Mouse (Mus musculus): ENCODE data around the gene Thop1. TPM values are rescaled to one million over a fixed set of nuclear protein-coding genes. Genes with fewer than 3 reads are reported as not detected.

Thop1 gene
- polyA plus RNA-seq, 1 experiment from 2014 or later, result 102 TPM

DNA sequence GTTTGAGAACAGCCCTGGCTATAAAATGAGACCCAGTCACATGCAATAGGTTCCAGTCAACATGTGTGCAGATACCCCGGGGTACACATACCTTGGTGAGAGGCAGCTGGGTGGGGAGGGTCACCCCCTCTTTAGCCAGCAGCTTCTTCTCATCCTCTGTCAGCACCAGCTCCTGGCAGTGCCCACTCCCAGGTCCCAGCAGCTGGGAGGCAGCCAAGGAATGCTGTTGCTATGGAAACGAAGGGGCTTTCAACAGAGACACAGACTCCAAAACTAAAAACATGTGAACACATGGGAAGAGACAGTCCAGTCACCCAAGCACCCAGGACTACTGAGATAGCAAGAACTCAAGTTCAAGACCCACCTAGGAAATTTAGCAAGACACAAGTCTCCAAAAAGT, 19.4 kb downstream of the Thop1 start:
- 69% methylated on average over 2 of the region's 2 CpGs for WGBS
- Histone ChIP-seq H3K27me3 (replicated peaks; ENCODE audit: low read depth, poor library complexity, severe bottlenecking) (0 out of 2 replicates have a peak, but pooled peaks cover 5% of the 10 kb centered on the region), H3K4me3 (no peak overlapping the region), H3K9me3 (no peaks in the 10 kb centered on the region; the same call in 1 of the 2 replicates), H3K27ac (replicated peaks) (no peak overlapping the region), H3K36me3 (replicated peaks) (no peaks in the 10 kb centered on the region), H3K4me1 (peaks cover 22% of the 10 kb centered on the region)
- peak; percentile 56 for DNase-seq (ENCODE audit: low spot score)

DNA sequence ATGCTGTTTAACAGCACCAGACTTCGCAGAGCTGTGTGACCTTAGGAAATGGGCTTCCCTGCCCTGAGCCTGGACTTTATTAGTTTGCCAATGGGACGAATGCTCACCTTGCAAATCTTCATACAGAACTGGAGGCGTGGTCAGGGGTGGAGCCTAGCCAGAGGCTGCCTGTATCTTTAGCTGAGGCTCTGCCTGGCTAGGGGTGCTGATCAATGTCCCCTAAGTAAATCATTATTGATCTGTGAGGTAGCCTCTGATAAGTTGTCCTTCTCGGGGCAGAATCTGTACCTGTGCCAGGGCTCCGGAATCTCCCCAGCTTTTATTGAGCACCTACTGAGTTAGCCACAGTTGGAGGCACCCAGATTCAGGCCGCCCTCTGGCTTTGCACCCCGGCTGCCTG, 20.8 kb downstream of the Thop1 start:
- Histone ChIP-seq H3K27ac (replicated peaks) (no peak overlapping the region), H3K27me3 (replicated peaks; ENCODE audit: low read depth, poor library complexity, severe bottlenecking) (0 out of 2 replicates have a peak, but pooled peaks cover 5% of the 10 kb centered on the region), H3K4me3 (no peak overlapping the region), H3K4me1 (peaks cover 22% of the 10 kb centered on the region), H3K36me3 (replicated peaks) (no peaks in the 10 kb centered on the region), H3K9me3 (no peaks in the 10 kb centered on the region; the same call in 1 of the 2 replicates)
- 83% methylated on average over 7 of the region's 7 CpGs for WGBS
- DNase-seq (ENCODE audit: low spot score), result no peak

DNA sequence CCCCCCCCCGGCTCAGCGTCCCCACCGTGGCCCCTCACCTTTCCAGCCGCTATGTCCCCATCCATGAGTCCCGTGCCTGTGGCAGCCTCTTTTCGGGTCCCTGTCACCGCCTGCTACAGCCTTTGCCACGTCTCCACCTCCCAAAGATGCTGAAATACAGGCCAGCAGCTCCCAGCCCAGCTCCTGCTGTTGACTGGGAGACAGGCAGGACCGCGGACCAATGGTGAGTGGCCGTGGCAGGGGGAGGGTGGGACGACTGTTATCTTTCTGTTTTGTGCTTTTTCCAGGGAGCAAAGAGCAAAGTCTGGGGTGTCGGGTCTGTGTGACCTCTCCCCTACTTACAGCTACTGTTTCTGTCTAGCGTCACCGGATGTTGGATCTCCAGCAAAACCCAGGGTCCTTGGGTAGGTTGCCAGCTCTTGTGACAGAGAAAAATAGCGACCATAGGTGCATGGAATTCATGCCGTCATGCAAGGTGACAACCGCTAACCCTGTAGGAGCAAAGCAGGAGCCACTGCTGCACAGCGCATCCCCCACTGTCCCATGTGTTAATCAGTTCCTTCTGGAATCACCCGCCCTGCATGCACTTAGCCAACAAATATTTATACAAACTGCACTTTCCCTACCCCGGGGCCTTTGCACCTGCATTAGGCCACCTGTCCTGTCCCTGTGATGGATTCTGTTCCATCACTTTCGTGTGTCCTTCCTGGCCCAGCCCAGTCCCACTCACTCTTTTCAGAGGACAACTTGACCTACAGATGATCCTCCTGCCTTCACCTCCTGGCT, 22.8 kb downstream of the Thop1 start:
- Histone ChIP-seq H3K4me3 (no peak overlapping the region), H3K4me1 (peaks cover 22% of the 10 kb centered on the region), H3K27me3 (replicated peaks; ENCODE audit: low read depth, poor library complexity, severe bottlenecking) (0 out of 2 replicates have a peak, but pooled peaks cover 5% of the 10 kb centered on the region), H3K27ac (replicated peaks) (no peak overlapping the region), H3K36me3 (replicated peaks) (no peaks in the 10 kb centered on the region), H3K9me3 (0 out of 2 replicates have a peak, but pooled peaks cover 3% of the 10 kb centered on the region)
- DNase-seq (ENCODE audit: low spot score), result peak; percentile 35
- 57% methylated on average over 22 of the region's 22 CpGs for WGBS

DNA sequence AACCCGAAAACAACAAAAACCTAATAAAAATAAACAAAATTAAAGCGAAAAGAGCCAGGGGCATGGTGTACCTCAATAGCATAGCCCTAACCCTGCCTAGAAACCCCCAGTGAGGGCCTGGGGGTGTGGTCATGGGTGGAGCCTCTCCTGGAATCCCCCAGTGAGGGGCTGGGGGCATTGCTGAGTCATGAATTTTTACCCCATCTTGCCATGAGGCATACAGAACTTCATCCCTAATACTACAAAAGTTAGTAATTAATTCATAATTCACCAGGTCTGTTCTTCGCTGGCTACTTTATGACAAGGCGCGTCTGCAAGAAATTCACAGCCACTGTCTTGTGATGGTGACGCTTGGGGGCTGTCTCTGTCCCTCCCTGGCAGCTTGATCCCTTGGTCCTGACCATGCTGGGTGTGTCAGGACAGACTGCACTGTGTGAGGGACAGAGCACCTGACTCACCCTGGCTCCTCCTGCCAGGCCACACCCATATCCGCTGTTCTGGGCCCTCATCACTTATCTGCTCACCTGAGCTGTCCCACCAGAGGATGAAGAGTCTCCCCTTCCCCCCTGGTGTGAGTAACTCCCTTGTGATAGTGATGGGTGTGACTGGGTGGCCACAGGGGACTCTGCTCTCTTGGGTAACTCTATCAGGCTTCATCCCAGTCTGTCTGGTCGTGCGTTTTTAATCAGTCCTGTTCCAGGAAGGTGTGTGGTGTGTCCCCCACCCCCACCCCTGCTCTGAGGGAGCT, 25.3 kb downstream of the Thop1 start:
- Histone ChIP-seq H3K4me3 (no peak overlapping the region), H3K27me3 (replicated peaks; ENCODE audit: low read depth, poor library complexity, severe bottlenecking) (0 out of 2 replicates have a peak, but pooled peaks cover 5% of the 10 kb centered on the region), H3K4me1 (peaks cover 10% of the 10 kb centered on the region; the same call in 1 of the 2 replicates), H3K9me3 (0 out of 2 replicates have a peak, but pooled peaks cover 3% of the 10 kb centered on the region), H3K36me3 (replicated peaks) (no peaks in the 10 kb centered on the region), H3K27ac (replicated peaks) (no peak overlapping the region)
- 65% methylated on average over 9 of the region's 9 CpGs for WGBS
- no peak for DNase-seq (ENCODE audit: low spot score)

DNA sequence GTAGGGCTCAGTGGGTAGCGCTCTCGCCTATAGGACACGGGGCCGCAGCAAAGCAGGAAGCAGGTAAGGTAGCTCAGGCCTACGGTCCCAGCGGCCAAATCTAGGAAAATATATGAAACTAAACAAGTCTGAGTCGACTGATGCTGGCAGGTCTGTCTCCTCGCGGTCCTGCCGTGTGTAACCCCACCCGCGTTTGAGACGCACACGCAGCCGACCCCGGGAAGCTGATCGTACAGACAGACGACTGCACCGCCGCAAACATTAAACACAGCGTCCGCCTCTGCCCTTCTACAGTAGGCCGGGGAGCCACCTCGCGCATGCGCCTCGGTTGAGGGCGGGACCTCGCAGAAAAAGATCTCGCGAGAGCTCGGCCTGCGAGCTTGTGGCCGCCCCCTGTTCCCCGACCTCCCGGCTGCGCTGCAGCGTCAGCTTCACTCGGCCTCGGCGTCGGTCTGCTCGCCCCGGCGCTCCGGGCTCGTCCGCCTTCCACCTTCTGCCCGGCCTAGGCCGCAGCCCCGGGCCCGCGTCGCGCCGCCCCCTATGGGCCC, 35.8 kb downstream of the Thop1 start, which contains the start of gene Map2k2:
Gene Map2k2, plus strand, starts transcription at position 351 of the 548 bp plus-strand sequence.
- Histone ChIP-seq H3K9me3 (no peaks in the 10 kb centered on the region), H3K27me3 (replicated peaks; ENCODE audit: low read depth, poor library complexity, severe bottlenecking) (no peaks in the 10 kb centered on the region), H3K27ac (replicated peaks) (peak within 1 kb of the TSS; percentile 99), H3K4me3 (peak within 1 kb of the TSS; percentile 95), H3K36me3 (replicated peaks) (peaks cover 33% of the 10 kb centered on the region), H3K4me1 (peaks cover 30% of the 10 kb centered on the region)
- peak; percentile 97 for DNase-seq (ENCODE audit: low spot score)
- WGBS, result under 1% methylated on average over 56 of the region's 56 CpGs

DNA sequence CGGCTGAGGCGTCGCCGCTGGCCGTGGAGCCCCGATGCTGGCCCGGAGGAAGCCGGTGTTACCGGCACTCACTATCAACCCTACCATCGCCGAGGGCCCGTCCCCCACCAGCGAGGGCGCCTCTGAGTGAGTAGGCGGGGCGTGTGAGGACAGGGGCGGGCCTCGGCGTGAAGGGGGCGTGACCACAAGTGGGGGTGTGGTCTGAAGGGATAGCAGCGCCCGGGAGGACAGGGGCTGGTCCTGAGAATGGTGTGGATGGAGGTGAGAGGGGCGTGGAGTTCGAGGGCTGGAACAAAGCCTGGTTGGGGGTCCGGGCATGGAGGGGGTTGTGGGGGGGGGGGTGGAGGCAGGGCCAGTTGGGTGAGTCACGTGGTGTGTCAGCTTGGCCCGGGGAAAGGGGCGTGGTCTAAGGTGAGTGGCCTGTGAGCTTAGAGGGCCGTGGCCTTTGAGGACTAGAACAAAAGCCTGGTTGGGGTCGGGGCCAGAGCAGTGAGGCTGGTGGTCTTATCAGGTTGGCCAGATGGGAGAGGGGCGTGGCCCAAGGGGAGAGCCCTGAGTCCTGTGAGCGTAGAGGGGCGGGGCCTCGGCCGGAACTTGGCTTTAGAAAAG, 36.4 kb downstream of the Thop1 start:
- WGBS, result under 1% methylated on average over 35 of the region's 35 CpGs
- Histone ChIP-seq H3K4me1 (peaks cover 30% of the 10 kb centered on the region), H3K9me3 (no peaks in the 10 kb centered on the region), H3K4me3 (peak overlapping the region; percentile 95), H3K27me3 (replicated peaks; ENCODE audit: low read depth, poor library complexity, severe bottlenecking) (no peaks in the 10 kb centered on the region), H3K36me3 (replicated peaks) (peaks cover 39% of the 10 kb centered on the region), H3K27ac (replicated peaks) (peak overlapping the region; percentile 99)
- peak; percentile 94 for DNase-seq (ENCODE audit: low spot score)

DNA sequence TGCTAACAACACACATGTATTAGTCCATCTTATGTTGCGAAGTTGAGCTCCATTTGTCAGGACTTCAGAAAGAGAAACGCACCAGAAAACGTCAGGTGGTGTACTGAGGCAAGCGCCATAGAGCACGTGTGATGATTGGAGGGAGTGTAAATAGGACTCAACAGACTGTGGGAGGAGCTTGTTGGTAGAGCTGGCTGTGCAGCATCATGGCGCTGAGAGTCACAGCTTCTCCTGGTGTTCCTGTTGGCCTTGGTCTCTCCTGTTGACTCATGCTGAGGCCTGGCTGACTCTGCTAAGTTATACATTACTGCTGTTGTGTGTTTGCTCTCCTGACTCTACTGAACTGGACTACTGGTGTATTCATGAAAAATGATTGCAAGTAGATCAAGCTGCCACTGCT, 43.1 kb downstream of the Thop1 start:
- H3K36me3 ChIP-seq (replicated peaks), result peaks cover 99% of the 10 kb centered on the region
- 91% methylated on average over 6 of the region's 6 CpGs for WGBS
- H3K9me3 ChIP-seq, result no peaks in the 10 kb centered on the region
- no peak for DNase-seq (ENCODE audit: low spot score)
- no peak overlapping the region for H3K4me3 ChIP-seq
- no peak overlapping the region for H3K27ac ChIP-seq (replicated peaks)
- 0 out of 2 replicates have a peak, but pooled peaks cover 5% of the 10 kb centered on the region for H3K4me1 ChIP-seq
- H3K27me3 ChIP-seq (replicated peaks; ENCODE audit: low read depth, poor library complexity, severe bottlenecking), result no peaks in the 10 kb centered on the region

DNA sequence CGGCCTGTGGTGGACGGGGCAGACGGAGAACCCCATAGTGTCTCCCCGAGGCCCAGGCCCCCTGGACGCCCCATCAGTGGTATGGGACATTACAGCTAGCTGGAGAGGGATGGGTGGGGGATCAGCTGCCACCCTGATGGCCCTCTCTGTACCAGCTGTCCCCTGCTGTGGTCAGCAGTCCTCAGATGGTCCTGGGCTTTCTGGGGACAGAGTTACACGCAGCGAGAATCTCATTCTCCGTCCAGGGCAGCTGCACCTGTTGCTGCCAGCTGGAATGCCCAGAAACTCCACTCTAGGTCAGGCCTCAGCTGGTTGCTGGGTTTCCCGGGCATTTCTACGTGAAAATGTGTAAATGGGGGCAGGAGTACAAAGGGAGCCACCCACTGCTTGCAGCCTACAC, 49.8 kb downstream of the Thop1 start:
- Histone ChIP-seq H3K4me3 (no peak overlapping the region), H3K9me3 (no peaks in the 10 kb centered on the region), H3K27me3 (replicated peaks; ENCODE audit: low read depth, poor library complexity, severe bottlenecking) (no peaks in the 10 kb centered on the region), H3K36me3 (replicated peaks) (peaks cover 99% of the 10 kb centered on the region), H3K27ac (replicated peaks) (no peak overlapping the region), H3K4me1 (no peaks in the 10 kb centered on the region)
- DNase-seq (ENCODE audit: low spot score), result no peak
- 94% methylated on average over 10 of the region's 10 CpGs for WGBS

DNA sequence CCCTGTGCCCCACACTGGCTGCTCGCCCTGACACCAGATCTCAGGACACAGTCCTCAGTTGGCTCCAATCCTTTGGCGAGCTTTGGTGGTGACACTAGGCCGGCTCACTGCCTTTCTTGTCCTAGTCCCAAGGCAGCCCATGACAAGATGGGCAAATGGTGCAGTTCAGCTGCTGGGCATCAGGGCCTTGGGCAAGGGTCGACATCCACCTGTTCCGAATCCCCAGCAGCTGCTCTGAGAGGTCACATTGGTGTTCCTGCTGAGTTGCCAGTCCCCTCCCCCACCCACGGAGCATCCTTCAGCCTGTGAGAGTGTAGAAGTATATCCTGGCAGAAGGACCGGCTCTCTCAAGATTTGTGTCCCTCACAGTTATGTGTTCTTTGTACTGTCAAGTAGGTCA, 50.8 kb downstream of the Thop1 start:
- no peaks in the 10 kb centered on the region for H3K27me3 ChIP-seq (replicated peaks; ENCODE audit: low read depth, poor library complexity, severe bottlenecking)
- WGBS, result 86% methylated on average over 7 of the region's 7 CpGs
- H3K9me3 ChIP-seq, result no peaks in the 10 kb centered on the region
- H3K36me3 ChIP-seq (replicated peaks), result peaks cover 93% of the 10 kb centered on the region
- no peak for DNase-seq (ENCODE audit: low spot score)
- H3K27ac ChIP-seq (replicated peaks), result no peak overlapping the region
- no peak overlapping the region for H3K4me3 ChIP-seq
- no peaks in the 10 kb centered on the region for H3K4me1 ChIP-seq

DNA sequence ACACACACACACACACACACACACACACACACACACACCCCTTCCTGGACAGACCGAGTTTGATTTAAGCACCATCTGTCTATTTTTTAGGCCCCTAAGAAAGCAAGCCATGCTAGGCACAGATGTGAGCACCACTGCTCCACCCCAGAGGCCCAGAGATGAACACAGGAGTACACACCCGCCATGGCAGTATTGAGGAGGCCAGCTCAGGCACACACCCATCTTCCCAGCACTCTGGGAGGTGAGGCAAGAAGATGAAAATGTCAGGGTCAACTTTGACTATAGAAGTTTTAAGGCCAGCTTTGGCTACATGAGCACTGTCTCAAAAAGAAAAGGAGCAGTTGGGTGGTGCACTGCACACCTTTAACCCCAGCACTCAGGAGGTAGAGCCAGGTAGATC, 53.1 kb downstream of the Thop1 start:
- DNase-seq (ENCODE audit: low spot score), result no peak
- Histone ChIP-seq H3K4me1 (peaks cover 7% of the 10 kb centered on the region), H3K27me3 (replicated peaks; ENCODE audit: low read depth, poor library complexity, severe bottlenecking) (peaks cover 8% of the 10 kb centered on the region), H3K27ac (replicated peaks) (no peak overlapping the region), H3K9me3 (no peaks in the 10 kb centered on the region), H3K36me3 (replicated peaks) (peaks cover 72% of the 10 kb centered on the region), H3K4me3 (no peak overlapping the region)
- WGBS, result 88% methylated on average over 2 of the region's 2 CpGs

DNA sequence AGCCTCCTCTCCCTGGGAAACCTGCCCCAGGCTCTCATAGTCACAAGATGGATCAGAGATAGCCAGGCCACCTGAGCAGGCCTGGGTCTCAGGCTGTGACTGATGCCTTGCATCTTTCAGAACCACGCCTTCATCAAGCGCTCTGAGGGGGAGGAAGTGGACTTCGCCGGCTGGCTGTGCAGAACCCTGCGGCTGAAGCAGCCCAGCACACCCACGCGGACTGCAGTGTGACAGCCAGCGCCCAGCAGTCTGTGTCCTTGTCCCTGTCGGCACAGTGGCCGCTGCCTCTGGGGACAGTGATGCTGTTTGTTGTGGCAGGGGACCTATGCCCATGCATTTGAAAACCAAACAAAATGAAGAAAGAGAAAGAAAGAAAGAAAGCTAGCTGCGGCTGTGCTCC, 53.7 kb downstream of the Thop1 start:
- H3K9me3 ChIP-seq, result no peaks in the 10 kb centered on the region
- WGBS, result 89% methylated on average over 11 of the region's 11 CpGs
- no peak overlapping the region for H3K27ac ChIP-seq (replicated peaks)
- no peak for DNase-seq (ENCODE audit: low spot score)
- H3K36me3 ChIP-seq (replicated peaks), result peaks cover 66% of the 10 kb centered on the region
- H3K4me1 ChIP-seq, result peaks cover 13% of the 10 kb centered on the region
- peaks cover 14% of the 10 kb centered on the region for H3K27me3 ChIP-seq (replicated peaks; ENCODE audit: low read depth, poor library complexity, severe bottlenecking)
- no peak overlapping the region for H3K4me3 ChIP-seq

Measured in embryonic facial prominence, embryonic 10.5 days (tissue).